Mouse (Mus musculus): Measurements from ENCODE around the gene Sema6b.

DNA sequence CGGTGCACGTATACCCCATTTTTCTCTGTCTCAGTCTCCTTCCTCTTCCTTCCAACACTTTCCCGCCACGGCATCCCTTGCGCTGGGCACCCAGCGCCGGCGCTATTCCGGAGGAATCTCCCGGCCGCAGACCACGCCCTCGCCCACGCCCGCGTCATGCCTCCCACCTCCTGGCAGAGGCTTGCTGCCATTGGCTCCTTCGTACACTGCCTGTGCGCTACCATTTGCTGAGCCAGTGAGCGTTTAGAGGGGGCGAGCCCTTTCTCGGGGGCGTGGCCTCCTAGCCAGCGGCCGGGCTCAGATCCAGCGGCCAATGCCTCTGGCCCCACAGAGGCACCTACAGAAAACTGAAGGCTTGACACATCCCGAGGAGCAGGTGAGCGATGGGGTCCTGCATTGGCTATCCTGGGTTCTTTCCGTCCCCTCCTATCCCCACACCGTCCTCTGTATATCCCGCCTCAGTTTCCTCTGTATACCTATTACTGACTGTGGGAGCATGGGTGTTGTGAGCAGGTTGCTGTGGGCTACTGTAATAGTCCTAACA is 22.2 kb upstream of the Sema6b start, which contains the start of gene Tnfaip8l1:
- TF ChIP-seq CTCF (IDR thresholded peaks at IDR 0.05; ENCODE audit: control insufficient read depth, insufficient read depth, insufficient read length), result no peak
- TF ChIP-seq MAX (IDR thresholded peaks at IDR 0.05), result no peak
- no peak for TF ChIP-seq USF1 (IDR thresholded peaks at IDR 0.05; ENCODE audit: low read depth)
- TF ChIP-seq MYOG (IDR thresholded peaks at IDR 0.05; ENCODE audit: control insufficient read depth, extremely low read depth, insufficient read length), result no peak
- TF ChIP-seq CEBPB (IDR thresholded peaks at IDR 0.05; ENCODE audit: low read depth), result no peak

Data from C2C12 (cell line).